Mouse (Mus musculus): ENCODE data around the gene Tmem234. TPM values are rescaled to one million over a fixed set of nuclear protein-coding genes. Genes with fewer than 3 reads are reported as not detected.
"Not testable (repeated sequence)": the region's sequence is repeated elsewhere in the genome, so short reads cannot be mapped to it uniquely, and the experiment has no call there.

The Tmem234 gene
- 10 to 100 TPM; 89.2 to 90.1 TPM for total RNA-seq (2021)
- long read RNA-seq, experiment 1, transcript Tmem234-210 (5 exons, 1,519 nt) = minor isoform, 30 of 170 reads
- long read RNA-seq, experiment 1, transcript Tmem234-201 (5 exons, 1,437 nt) = major isoform, 42 of 170 reads
- long read RNA-seq, experiment 1, transcript Tmem234-218 (4 exons, 1,124 nt) = minor isoform, 37 of 170 reads
- long read RNA-seq, experiment 1, transcript Tmem234-212 (6 exons, 680 nt) = minor isoform, 9 of 170 reads
- long read RNA-seq, experiment 1, partial matches to known transcripts = 14 of 170 reads
- long read RNA-seq, experiment 1, other reads (novel, unspliced or antisense) = 32 of 170 reads
- long read RNA-seq, experiment 2, transcript Tmem234-201 (5 exons, 1,437 nt) = major isoform, 38 of 154 reads
- long read RNA-seq, experiment 2, transcript Tmem234-212 (6 exons, 680 nt) = minor isoform, 6 of 154 reads
- long read RNA-seq, experiment 2, transcript Tmem234-210 (5 exons, 1,519 nt) = minor isoform, 37 of 154 reads
- long read RNA-seq, experiment 2, transcript Tmem234-218 (4 exons, 1,124 nt) = minor isoform, 21 of 154 reads
- long read RNA-seq, experiment 2, partial matches to known transcripts = 23 of 154 reads
- long read RNA-seq, experiment 2, other reads (novel, unspliced or antisense) = 25 of 154 reads

- peak; percentile 79 to 88 for DNase-seq (ENCODE audit: low spot score in 2 of 2)
Observed at GRCm38 (mm10) chr4:129600233-129601158, at the start of gene Tmem234, which contains the start of gene Eif3i. TSS of gene Tmem234 (plus strand) at chr4:129600668. TSS of gene Eif3i (minus strand) at chr4:129600648.

DNA sequence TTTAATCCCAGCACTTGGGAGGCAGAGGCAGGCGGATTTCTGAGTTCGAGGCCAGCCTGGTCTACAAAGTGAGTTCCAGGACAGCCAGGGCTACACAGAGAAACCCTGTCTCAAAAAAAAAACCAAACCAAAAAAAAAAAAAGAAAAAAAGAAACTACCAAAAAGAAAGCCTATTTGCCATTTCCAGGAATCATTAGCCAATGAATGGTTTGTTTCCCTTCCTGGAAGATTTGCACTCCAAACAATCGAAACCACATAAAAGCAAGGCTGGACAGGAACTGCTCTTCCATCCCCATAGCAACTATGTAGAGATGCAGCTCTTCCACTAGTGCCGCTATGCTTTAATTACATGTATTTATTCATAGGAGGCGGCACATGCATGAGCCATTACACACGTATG, 46.0 kb upstream of the Tmem234 start:
- DNase-seq (ENCODE audit: low spot score in 2 of 2) = not testable (repeated sequence)

DNA sequence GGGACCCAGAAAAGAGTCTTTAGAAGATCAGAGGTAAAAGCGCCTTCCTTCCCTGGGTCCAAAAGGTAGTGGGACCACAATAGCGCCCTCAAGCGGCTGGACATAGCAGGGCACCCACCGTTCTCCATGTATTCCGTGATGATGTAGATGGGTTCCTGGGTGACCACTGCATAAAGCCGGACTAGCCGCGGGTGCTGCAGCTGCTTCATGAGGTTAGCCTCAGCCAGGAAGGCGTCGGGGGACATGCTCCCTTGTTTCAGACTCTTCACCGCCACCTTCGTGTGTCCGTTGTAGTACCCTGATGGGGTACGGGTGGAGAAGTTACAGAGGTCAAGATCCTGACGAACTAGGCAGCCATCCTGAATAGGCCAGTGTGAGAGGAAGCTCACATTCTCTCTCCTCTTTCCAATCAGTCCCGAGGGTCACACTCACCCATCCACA, 45.0 kb upstream of the Tmem234 start:
- peak; percentile 20 to 37 for DNase-seq (ENCODE audit: low spot score in 2 of 2)

- DNase-seq (ENCODE audit: low spot score in 2 of 2) = peak; percentile 10 to 22
Observed at GRCm38 (mm10) chr4:129555862-129556531, 44.5 kb upstream of the Tmem234 start.

DNA sequence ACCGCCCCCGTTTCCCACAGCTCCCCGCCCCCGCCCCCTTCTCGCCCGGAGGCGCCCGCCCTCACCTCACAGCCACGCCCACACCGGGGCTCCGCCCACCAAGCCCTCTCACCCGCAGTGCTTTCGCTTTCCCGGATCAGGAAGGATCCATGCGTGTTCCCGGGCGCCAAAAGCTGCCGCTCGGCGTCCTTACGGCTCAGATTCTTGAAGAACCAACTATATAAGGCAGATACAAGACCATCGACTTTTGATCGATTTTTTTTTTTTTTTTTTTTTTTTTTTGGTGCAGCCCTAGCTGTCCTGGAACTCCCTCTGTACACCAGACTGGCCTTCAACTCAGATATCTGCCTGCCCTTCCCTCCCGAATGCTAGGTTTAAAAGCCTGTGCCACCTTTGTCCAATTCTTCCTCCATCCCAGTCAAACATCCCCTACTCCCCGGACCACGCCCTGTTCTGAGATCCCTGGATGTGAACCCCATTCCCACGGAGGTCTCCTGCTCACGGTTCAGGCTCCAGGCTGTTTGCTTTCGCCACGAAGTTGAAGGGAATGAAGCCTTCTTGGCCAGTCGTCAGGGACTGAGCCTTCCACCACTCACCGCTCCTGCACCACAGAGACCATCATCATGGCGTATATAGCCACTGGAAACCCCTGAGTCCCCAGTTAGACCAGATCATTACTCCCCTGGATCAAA, 43.8 kb upstream of the Tmem234 start:
- peak; percentile 68 to 71 for DNase-seq (ENCODE audit: low spot score in 2 of 2)

DNA sequence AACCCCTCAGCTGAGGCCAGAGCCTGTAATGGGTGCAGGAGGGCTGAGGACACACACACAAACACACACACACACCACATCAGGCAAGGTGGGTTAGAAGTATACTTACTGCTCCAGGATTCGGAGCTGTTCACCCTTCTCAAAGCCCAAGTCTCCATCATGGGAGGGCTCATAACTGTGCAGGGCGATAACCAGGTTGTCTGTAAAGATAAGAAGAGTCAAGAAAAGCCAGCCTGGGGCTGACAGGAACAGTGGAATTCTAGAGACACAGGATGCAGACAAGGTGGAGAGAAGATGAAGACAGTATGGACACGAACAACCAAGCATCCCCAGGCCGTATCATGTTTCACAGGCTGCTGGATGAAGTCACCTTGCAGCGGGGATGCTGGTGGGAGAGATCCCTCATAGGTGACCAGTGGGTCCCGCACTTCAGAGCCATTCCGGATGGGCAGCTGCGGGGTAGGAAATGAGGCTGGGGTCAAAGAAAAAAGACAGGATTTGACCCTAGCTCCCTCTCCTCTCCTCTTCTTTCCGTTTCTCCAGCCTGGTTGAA, 43.1 kb upstream of the Tmem234 start:
- no peak for DNase-seq (ENCODE audit: low spot score in 2 of 2)

DNA sequence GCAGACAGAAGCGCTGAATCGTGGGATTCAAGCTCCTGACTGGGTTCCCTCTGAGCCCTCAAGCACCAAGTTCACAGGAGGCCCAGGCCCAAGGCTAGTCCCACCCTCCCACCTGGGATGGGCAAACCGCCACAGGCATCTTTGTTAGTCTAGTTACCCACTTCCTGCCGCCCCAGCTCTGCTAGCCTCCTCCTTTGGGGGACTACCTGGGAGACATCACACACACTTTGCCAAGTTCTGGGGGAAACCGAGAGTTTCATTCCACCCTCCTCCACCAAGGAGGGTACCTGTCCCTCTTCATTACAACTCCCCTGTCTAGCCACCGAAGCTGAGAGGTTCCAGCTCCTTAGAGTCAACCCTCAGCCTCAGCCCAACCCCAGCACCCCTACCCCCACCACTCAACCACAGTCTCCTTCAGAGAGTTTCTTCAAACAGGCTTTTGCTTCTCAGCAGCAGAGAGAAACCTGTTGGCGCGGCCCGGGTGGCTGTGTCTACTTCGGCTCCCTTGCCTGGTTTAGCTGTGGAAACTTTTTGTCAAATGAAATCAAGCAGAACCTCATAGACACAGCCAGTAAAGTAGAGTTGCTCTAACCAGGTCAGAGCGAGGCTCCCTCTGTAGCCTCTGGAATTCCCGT, 42.0 kb upstream of the Tmem234 start:
- no peak for DNase-seq (ENCODE audit: low spot score in 2 of 2)

DNA sequence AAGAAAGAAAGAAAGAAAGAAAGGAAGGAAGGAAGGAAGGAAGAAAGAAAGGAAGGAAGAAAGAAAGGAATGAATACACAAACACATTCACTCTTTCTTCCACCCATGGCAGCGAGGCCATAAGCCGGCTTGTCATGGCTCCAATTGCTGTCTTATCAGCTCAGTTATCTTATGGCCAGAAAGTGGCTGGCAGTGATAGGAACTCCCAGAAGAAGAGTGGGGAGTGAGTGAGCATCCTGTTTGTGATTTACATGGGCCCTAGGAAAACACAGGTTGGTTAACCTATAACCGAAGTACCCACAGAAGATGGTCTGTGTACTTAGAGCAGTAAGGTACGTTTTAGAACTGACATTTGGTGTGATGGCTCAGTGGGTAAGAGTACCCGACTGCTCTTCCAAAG, 39.3 kb upstream of the Tmem234 start:
- no peak for DNase-seq (ENCODE audit: low spot score in 2 of 2)

DNA sequence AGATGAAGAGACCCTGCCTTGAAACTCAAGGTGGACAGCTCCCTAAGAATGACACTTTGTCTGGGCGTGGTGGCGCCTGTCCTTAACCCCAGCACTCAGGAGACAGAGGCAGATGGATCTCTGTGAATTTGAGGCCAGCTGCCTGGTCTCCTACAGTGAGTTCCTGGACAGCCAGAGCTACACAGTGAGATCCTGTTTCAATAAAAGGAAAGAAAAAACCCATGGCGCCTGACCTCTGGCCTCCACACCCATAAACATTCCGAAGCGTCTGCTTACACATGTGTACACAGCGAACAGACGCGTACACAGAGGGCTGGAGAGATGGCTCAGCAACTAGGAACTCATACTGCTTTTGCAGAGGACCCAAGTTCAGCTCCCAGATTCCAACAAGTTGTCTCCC, 36.8 kb upstream of the Tmem234 start:
- no peak for DNase-seq (ENCODE audit: low spot score in 2 of 2)

DNA sequence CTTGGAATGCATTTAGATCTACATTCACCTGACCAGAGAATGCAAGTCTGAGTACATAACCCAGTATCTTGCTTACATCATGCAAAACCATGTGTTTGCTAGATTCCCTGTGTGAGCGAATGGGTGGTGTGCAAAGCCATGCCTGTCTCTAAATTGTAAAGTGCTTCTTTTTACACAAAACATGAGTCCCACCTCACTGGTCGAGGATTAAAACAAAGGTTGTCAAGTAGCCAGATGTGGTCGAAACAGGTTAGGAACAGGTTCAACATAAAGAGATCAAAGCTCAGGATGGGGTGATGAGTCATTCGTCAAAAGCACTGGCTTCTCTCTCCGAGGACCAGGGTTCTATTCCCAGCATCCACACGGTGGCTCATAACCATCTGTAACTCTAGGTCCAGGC, 35.3 kb upstream of the Tmem234 start:
- no peak for DNase-seq (ENCODE audit: low spot score in 2 of 2)

- no peak for DNase-seq (ENCODE audit: low spot score in 2 of 2)
Observed at GRCm38 (mm10) chr4:129568366-129568765, 32.1 kb upstream of the Tmem234 start.

DNA sequence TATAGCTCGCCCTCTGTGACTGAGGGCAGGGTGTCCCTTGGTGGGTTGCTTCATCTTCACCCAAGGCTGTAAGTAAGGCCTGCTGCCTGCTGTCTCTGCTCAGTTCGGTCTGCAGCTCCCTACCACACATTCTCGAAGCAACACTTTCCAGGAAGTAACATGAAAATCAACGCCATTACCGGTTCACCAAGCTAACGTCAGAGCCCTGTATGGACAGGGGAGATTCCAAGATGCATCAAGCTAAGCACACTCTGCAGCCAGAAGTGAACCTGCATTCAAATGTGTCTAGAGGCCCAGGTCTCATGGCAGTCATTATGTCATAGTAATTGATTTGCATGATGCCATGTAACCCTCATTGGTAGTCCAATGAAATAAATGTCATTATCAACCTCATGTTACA, 30.4 kb upstream of the Tmem234 start:
- no peak for DNase-seq (ENCODE audit: low spot score in 2 of 2)

DNA sequence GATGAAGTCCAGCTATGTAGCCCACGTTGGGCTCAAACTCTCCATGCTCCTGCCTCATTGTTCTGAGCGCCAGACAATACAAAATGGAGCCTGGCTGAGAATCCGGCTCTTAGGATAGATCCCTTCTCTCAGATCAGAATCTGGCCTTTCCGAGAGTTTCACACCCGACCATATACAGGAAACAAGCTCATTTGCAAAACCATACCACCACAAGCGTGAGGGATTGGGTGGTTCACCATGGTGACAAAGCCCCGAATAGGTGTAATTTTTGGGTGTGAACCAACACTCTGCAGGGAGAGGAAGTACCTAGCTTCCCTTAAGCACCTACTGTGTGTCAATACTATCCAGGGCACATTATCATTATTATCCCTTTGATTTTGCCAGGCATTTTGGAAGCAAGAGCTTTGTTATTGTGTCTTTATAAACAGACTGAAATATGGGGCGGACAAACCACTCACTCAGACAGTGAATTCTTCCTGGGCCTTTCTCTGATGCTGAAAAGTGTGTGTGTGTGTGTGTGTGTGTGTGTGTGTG, 28.9 kb upstream of the Tmem234 start:
- DNase-seq (ENCODE audit: low spot score in 2 of 2) = no peak

DNA sequence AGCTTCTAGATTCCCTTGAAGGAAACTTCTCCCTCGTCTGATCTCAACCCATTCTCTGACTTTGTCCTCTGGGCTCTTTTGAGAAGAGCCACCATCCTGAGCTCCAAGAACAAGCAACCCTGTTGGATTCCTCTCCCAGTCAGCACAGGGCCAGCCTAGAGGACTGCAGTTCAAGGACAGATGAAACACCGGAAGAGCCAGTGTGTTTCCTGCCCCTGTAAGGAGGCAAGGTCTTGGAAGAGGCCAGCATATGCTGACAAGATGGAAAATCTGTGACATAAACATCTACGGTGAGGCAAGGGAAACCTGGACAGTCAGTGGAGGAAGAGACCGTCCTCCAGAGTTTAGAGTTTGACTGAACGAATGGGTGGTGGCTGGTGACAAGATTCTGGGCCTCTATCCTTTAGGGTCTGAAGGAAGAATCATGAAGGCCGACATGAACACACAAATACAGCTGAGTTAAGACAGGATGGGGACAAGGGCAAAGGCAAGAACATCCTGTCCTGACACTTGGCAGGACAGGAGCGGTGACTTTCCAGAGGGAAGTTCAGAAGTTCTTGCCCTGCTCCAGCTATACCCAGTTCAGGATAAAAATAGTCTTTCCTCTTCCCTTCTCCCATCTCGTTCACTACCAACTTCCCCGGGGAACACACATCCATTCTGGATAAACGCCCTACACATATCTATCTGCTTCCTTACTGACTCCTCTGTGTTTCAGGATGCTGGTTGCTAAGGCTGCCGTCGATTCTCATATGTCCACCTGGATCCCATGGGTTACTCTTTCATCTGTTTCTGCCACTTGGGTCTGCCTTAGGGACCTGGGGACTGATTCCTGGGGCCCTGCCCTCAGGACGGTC, 28.0 kb upstream of the Tmem234 start:
- DNase-seq (ENCODE audit: low spot score in 2 of 2) = no peak

DNA sequence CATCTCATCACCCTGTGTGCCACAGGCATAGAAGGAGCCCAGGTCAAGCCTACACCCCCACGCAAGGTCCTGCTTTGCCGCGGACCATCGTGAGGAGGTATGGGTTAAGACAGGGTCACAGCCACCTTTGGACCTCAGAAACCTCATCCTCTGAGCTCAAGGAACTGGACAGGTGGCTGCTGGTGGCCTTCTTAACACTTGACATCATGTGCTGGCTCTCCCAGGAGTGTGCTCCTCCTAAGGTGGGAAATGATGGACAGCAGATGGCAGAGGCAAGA, 27.4 kb upstream of the Tmem234 start:
- DNase-seq (ENCODE audit: low spot score in 2 of 2) = no peak

DNA sequence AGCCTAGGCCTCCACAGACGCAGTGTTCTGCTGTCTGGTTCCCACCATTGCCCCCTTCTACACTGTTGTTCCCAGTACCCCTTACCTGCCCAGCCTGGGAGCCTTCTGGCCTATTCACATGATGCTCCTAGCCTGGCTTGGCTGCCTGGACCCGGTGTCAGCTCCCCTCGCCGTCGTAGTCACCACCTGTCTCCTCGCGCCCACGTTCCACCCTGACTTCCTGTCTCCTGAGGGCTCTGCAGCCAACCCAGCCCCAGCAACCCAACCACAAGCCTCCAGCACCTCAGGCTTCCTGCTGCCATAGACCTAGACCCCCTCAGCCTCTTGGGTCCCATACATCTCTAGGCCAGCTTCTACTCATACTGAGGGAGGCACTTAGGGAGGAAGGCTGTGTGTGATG, 27.0 kb upstream of the Tmem234 start, which contains the start of gene Lck:
Lck (minus strand) TSS at position 212 of the 400 bp plus-strand sequence.
- no peak for DNase-seq (ENCODE audit: low spot score in 2 of 2)

GRCm38 (mm10) chr4:129575171-129575844, 25.2 kb upstream of the Tmem234 start:
- no peak for DNase-seq (ENCODE audit: low spot score in 2 of 2)

Data from left cerebral cortex, adult 18-20 months (tissue).